Mouse (Mus musculus) frontal cortex, postnatal 14 days (tissue): ENCODE results near the gene Pidd1.

Experiments
- DNase-seq, 2 experiments: peaks; one replicate each; pipeline ENCODE4 v3.0.0; 2022; ENCODE audit warnings: low spot score in 2 of 2

Gene Pidd1

DNA sequence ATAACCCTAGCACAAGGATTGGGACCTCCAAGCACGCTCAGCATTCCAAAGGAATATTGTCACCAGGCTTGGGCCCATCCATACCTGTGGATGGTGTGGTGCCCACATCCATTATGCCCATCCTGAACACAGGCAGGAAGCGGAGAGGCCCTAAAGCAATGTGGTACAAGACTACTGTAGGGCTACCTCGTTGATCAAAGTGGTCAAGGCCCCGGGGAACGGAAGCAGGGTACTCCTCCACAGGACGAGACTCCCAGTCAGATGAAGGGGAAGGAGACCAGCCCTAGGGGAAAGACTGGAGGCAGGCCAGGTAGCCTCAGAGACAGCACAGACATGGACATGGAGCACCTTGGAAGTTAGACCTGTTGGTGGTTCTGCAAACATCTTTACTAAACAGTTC lies 28.9 kb upstream of the Pidd1 start:
- no peak for DNase-seq

DNA sequence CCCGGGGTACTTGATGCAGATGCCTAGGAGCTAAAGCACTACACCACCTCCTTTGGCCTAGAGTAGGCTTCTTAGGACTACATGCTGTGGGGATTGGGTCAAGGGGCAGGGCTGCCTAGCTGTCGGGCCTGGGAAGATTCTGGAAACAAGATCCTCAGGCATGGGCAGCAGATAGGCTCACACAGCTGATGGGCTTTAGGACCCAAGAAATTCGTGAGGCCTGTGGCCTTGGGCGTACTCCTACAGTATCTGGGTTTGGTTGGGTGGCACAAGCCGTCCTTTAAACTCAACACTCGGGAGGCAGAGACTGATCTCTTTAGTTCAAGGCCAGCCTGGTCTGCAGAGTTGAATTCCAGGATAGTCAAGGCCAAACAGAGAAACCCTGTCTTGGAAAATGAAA lies 28.4 kb upstream of the Pidd1 start:
- DNase-seq: no peak

DNA sequence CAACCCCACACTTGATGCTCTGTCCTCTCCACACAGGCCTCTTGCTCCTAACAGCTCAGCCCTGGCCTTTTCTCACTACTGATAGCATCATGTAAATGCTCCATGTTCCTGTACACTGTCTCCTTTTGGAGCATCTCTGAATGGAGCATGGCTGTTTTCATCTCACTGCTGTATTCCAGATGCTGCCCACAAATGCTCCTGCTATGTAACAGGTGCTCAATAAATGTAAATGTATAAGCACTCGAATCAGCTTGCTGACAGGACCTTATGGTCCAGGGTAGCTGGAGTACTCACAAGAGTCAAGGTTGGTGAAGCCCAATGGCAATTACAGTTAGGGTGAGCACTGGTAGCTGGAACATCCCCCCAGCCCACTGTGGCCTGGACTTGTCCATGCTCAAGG lies 27.4 kb upstream of the Pidd1 start:
- no peak for DNase-seq

DNA sequence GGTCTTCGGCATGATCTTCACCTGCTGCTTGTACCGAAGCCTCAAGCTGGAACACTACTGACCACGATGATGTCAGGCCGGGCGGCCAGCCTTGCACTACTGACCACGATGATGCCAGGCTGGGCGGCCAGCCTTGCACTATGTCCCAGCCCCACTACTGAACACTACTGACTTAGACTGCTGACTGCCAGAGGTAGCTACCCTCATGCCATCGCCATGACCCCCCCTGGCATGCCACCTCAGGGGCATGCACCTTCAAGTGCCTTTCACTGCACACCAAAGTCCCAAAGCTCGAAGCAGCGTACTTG lies 26.8 kb upstream of the Pidd1 start:
- no peak for DNase-seq

DNA sequence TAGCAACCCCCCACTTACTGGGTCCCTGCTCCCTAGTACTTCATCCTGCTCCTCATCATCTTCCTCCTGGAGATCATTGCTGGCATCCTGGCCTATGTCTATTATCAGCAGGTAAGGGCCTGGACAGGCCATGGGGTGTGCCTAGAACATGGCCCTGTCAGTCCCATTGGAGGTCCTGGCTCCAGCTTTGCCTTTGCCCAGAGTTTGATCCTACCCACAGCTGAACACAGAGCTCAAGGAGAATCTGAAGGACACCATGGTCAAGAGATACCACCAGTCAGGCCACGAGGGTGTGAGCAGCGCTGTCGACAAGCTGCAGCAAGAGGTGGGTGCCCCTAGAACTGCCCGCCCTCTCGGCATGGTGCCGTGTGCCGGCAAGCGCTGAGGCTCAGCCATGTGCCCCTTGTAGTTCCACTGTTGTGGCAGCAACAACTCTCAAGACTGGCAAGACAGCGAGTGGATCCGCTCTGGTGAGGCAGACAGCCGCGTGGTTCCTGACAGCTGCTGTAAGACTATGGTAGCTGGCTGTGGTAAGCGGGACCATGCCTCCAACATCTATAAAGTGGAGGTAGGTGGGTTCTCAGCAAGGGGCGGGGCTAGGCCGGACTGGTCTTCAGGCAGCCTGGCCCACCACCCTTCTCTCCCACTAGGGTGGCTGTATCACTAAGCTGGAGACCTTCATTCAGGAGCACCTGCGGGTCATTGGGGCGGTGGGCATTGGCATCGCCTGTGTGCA lies 26.2 kb upstream of the Pidd1 start:
- no peak for DNase-seq

DNA sequence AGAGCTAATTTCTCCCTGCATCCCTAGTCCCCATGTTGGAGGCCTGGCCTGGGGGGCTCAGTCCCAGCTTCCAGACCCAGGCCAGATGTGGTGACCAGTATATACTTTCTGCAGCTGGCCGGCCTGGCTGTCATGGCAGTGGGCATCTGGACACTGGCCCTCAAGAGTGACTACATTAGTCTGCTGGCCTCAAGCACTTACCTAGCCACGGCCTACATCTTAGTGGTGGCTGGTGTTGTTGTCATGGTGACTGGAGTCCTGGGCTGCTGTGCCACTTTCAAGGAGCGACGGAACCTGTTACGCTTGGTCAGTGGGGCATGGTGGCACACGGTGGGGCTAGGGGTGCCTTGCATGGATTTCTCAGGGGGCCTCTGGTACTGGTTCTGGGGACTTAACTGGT lies 25.5 kb upstream of the Pidd1 start:
- no peak for DNase-seq

DNA sequence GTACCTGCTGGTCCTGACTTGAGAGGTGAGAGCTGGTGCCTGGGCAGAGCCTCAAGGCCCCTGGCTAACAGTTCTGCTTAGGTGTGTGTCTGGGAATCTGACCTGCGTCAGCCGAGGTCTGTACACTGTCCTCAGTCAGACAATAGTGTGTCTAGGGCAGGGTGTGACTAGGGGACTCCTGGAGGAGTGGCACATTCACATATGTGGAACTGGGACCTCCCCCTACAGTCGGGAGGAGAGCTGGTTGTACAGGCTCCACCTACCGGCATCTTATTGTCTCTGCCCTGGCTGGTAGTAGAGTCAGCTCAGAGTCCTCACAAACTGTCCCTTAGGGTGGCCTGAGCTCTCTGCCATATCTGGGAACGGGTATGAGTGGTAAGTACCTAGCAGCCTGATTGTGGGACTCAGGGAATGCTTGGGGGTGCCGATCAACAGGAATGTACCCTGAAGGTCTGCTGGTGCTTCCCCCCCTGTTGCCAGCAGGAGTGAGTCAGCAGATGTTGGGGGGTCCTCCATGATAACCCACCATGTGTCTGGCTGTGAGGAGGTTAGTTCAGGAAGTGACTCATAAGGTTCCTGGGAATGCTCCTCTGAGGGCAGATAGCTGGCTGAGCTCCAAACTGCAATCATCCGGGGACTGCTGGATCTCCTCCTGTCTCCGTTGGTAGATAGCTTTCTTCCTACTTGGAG lies 24.8 kb upstream of the Pidd1 start:
- DNase-seq: no peak

DNA sequence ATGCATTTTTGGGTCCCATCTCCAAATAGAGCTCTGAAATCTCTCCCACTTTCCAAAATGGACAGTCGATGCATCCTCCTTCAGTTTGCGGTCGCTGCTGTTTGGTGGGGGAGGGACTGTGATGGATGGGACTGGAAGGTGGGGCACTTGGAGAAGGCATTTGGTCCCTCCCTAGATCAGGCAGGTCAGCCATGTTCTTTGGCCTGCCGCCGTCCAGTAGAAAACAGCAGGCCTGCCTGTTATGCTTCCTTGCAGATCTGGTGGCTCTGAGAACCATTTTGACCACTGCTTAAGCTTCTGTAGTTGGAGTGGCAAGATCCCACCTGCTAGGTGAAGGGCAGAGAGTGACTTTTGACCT lies 24.3 kb upstream of the Pidd1 start:
- no peak for DNase-seq

DNA sequence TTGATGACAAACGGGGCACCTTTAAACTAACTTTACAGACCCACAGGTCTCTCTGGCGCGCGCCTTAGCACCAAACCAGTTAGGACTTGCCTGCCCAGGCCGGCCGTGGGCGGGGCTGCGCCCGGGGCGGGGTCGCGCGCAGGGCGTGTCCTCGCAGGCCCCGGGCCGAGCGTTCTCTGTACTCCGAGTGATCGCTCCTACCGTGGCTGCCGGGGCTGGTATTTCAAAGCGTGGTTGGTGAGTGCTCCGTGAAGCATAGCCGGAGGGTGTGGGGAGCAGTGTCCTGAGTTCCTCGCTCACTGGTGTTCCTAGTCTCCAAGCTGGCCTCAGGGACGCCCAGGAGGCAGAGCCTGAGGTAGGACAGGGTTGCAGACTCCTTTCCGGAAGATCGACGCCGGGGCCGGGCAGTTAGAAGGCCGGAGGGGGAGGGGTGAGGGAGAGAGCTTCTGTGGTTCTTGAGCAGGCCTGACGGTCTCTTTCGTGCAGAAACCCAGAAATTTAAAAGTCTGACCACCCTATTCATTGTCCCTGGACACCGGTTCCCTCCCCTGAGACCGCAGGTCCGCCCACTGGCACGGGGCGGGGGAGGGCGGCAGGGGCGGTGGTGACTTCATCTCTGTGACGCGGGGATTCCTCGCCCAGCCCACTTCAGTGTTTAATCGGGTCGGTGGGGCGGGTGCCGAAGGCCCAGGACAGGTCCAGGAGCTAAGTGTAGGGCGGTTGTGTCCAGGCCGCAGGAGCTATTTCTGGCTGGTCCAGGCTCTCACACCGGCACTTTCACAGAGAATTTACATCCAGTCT lies 23.6 kb upstream of the Pidd1 start, which contains the start of gene Cd151:
Gene Cd151 (plus strand): TSS at position 163 of the 801 bp plus-strand sequence.
- peak in 1 of 2 experiments; percentile 52 for DNase-seq

DNA sequence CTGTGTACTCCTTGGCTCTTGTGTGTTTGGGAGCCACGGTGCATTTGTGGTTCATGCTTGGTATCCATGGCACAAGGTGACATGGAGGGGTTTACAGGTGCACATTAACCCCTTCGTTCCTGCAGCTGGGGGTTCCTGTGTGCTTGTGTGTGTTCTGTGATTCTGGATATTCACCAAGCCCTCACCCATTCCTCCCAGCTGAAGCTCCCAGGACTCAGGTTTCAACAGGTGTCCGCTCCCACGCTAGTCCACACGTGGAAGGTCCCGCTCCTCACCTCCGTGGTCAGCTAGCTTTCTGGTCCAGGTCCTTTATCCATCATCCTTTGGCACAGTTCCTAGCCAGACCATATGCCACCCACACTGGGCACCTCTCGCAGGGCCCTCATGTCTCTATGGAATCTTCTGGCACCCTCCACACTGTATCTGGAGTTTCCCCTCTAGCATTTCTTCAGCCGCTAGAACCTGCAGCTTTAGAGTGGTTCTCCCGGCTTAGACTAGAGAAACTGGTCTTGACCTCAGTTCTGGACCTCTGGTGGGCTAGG lies 22.9 kb upstream of the Pidd1 start:
- DNase-seq: no peak

DNA sequence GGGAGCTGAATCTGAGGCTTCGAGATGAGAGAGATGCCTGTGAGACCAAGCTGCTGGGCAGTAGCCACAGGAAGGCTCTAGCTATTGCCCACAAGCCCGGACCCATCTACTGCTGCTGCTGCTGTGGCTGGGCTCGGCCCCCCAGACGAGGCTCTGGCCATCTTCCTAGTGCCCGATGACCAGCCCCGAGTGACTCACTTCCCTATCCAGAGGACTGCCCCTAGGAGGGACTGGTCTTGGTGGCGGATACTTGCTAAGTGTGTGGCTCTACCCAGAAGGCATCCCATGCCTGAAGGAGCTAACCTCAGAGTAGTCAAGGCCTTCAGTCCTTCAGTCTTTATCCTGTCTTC lies 22.2 kb upstream of the Pidd1 start:
- no peak for DNase-seq

DNA sequence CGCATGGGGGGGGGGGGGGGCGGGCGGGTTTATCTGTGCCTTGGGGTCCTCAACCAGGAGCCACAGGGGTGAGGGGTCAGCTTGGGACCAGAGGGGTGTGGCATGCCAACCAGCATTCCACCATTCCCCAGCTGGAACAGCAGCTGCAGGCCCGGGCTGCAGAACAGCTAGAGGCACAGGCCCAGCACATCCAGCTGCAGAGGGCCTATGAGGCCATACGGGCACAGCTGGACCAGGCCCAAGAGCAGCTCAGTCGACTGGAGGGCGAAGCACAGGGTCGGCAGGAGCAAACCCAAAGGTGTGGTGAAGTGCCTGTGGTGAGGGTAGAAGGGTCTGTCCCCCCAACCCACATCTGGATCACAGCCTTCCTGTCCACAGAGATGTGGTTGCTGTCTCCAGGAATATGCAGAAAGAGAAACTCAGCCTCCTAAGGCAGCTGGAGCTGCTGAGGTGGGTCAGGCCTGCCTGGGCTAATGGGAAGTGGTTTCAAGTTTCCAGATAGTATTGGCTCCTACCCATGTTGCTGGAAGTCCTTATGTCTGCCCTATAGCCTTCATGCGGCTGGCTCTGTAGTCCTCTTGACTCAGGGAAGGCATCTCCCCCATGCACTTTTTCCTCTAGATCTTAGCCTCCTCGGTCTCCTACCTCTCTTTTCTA lies 21.7 kb upstream of the Pidd1 start:
- DNase-seq: peak in 1 of 2 experiments; percentile 8

DNA sequence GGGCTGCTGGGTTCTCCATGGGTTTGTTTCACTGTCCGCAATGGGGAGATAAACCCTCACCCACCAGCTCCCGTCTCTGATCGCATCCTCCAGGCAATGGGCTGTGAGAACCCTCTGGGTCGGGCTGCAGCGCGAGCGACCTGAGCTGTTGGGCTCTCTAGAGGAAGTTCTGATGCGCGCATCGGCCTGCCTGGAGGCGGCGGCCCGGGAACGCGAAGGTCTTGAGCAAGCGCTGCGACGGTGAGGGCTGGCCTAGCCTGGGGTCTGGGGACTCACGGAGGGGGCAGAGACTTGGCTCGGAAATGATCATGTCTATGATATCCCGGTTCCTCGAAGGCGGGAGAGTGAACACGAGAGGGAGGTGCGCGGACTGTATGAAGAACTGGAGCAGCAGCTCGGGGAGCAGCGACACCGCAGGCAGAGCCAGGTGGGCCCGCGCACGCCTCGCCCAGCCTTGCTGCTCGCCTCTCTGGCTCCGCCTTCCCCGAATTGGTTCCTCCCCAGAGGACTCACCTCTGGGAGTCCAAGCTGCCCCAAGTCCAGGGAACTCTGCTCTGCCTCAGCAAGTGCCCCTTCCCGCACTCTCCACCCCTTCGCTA lies 20.9 kb upstream of the Pidd1 start:
- no peak for DNase-seq

DNA sequence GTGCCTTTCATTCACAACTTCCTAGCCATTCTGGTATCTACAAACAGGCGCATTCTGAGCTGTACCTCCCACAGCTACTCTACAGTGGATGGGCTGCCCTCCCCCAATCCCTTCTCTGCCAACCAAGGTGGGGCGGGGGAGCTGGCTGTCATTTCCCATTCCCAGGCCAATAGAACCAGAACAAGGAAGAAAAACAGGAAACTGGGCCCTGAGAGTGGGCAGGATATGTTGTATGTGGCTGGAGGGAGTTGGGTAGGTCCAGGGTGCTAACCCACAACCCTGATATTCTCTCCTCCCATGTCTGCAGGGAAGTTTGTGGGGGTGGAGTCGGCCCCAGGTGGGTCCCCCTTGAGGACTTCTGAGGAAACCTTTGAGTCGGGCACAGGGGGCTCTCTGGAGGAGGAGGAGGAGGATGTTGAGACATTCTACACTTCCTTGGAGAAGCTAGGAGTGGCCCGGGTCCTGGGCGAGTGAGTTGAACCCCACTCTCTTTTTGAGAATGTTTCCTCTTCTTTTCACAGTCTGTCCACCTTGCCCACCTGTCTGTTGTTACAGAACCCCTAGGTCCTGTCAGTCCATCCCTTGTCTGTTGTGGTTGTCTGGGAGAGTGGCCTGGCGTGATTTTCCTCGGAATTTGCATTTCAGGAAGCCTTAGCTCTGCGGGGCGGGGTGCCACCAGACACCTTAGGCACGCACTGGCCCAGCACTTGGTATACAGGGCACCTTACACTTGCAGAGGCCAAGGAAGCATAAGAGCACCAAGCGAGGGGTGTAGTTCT lies 20.2 kb upstream of the Pidd1 start:
- no peak for DNase-seq

DNA sequence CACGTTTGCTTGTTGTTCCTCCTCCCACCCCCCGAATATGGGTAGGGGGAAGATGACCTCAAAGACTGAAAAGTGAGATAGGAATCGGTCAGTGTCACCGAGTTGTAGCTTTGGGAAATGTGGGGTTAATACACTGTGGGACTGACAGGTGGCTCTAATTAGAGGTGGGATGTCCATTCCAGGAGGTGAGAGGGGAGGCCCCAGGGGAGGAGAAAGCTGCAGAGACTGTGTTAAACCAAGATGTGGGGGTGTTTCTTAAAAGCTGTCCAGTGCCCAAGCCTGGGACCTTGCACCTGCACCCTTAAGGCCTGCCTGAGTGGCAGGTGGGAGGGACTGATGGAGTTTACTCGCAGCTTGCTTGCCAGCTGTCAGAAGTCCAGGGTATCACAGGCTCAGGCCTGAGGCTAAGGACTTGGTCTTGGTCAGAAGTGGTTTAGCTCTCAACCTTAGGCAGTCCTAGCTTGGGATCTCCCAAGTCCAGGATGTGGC lies 18.6 kb upstream of the Pidd1 start:
- no peak for DNase-seq

DNA sequence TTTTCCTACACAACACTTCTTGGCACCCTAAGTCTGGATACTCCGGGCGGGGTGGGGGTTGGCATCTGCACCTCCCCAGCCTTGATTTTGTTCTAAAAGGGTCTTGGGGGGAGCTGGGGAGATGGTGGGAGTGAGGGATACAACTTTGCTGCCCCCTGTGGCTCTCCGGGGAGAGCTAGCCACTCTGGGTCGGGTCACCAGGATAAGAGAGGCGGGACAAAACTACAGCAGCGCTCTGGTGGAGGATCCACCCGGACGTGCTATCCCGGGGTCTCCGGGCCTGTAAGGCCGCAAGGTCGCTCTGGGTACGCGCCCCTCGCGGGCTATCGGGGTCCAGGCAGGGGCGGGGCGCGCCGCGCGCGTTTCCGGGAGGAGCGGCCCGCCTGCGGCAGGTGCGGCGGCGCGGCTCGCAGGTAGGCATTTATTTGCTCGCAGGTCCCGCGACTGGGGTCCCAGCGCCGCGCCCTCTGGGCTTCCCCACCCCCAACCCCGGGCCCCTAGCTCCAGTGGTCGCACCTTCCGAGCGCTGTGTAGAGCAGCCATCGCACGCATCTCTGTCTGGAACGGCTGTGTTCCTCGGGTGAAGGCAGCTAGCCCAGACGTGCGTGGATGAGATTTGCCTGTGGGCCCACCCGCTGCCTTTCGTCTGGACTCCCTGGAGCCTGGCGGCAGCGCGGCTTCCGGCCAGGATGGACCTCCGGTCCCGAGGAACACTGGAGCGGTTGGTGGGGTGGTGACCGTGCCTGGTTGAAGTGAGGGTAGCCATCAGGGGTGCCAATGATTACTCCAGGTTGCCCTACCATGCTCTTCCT lies 17.9 kb upstream of the Pidd1 start:
- no peak for DNase-seq

DNA sequence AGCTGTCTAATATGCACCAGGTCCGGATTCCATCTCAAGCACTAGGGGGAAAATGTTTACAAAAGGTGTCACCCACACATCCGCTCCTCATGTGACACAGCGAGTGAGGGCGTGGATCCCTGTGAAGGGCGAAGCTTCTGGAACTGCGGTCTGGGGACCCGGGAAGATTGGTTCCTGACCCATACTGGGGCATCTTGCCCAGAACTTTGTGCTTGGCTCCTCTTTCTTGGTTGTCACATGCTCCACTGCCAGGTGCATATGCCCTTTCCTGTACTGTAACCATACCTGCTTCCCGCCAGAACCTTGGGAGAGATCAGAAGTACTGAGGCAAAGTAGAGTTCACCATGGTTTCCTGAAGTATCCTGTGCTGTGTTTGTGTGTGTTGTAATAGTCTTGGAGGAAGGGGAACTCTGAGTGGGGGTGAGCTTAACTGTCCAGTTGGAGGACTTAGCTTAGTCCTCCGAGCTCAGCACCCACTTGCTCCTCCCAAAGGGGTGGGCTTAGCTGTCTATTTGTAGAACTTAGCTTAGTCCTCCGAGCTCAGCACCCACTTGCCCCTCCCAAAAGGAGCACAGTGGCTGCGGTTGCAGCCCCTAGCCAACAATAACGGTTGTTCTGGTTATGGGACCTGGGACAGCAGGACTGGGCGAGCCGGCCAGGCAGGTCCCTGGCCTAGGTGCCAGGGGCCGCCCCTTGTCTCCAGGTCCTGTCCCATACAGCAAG lies 16.7 kb upstream of the Pidd1 start, which contains the start of gene Cracr2b:
Gene Cracr2b (plus strand): TSS at position 704 of the 723 bp plus-strand sequence.
- DNase-seq: no peak

DNA sequence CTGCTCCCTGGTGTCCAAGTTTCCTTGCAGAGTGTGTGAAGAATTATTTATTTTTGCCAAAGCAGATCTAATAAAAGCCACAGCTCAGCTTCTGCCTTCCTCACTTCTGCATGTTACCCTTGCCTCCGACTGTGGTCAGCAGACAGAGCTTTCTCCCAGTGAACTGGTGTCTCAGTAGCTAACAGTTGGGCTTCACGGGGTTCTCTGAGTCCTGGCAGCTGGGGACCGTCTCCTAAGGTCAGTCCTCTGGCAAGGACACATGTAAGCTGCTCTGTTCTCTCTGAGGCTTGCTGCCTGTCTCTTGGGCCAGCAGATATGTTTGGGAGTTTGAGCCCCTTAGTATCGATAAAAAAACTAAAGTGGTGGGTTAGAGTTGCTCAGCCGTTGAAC lies 16.2 kb upstream of the Pidd1 start:
- DNase-seq: no peak

DNA sequence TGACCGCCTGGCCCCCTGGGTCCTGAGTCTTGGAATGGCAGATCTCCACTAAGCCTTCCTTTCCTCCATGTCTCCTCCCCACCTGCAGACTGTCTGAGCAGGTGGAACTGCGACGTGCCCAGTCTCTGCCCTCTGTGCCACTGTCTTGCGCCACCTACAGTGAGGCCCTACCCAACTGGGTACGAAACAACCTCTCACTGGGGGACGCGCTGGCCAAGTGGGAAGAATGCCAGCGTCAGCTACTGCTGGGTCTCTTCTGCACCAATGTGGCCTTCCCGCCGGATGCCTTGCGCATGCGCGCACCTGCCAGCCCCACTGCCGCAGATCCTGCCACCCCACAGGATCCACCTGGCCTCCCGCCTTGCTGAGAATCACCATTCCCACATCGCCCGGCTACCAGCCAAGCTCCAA lies 15.5 kb upstream of the Pidd1 start:
- no peak for DNase-seq
